Mouse (Mus musculus): ENCODE measurements around the gene Ankrd44.

Ankrd44 gene

GRCm38 (mm10) chr1:54667991-54668390 lies 258.2 kb downstream of the Ankrd44 start:
- in situ Hi-C loops (cut with MboI; ENCODE audit: unreplicated experiment in 2 of 2), result loop anchor here (5.0 to 25.0 kb wide), 7 partner anchors 164 to 719 kb away; partner anchors contain the start of genes Ankrd44 (in 2 of the 2) and Boll (in 1 of the 2)

- in situ Hi-C loops (cut with MboI; ENCODE audit: unreplicated experiment in 2 of 2), result loop anchor here (5.0 to 25.0 kb wide), 7 partner anchors 167 to 722 kb away; partner anchors contain the start of genes Ankrd44 (in 2 of the 2) and Boll (in 1 of the 2)
Measured at GRCm38 (mm10) chr1:54665582-54666405, 260.4 kb downstream of the Ankrd44 start.

- in situ Hi-C loops (cut with MboI; ENCODE audit: unreplicated experiment in 2 of 2), result loop anchor here (5.0 to 25.0 kb wide), 7 partner anchors 167 to 722 kb away; partner anchors contain the start of genes Ankrd44 (in 2 of the 2) and Boll (in 1 of the 2)
Measured at GRCm38 (mm10) chr1:54665095-54665494, 261.1 kb downstream of the Ankrd44 start.

GRCm38 (mm10) chr1:54660674-54661073 lies 265.5 kb downstream of the Ankrd44 start:
- in situ Hi-C loops (cut with MboI; ENCODE audit: unreplicated experiment in 2 of 2), result loop anchor here (25.0 kb wide), 3 partner anchors 502 to 727 kb away; partner anchors contain the start of gene Boll (in 1 of the 2)

- in situ Hi-C loops (cut with MboI; ENCODE audit: unreplicated experiment in 2 of 2), result loop anchor here (10.0 to 25.0 kb wide), 4 partner anchors 504 to 729 kb away; partner anchors contain the start of gene Boll (in 1 of the 2)
Measured at GRCm38 (mm10) chr1:54658558-54658957, 267.6 kb downstream of the Ankrd44 start.

- in situ Hi-C loops (cut with MboI; ENCODE audit: unreplicated experiment in 2 of 2), result no loop called here
Measured at GRCm38 (mm10) chr1:54648237-54648636, 277.9 kb downstream of the Ankrd44 start.

GRCm38 (mm10) chr1:54647335-54647745 lies 278.8 kb downstream of the Ankrd44 start:
- in situ Hi-C loops (cut with MboI; ENCODE audit: unreplicated experiment in 2 of 2), result no loop called here

- in situ Hi-C loops (cut with MboI; ENCODE audit: unreplicated experiment in 2 of 2), result no loop called here
Measured at GRCm38 (mm10) chr1:54640184-54640795, 285.9 kb downstream of the Ankrd44 start.

- in situ Hi-C loops (cut with MboI; ENCODE audit: unreplicated experiment in 2 of 2), result no loop called here
Measured at GRCm38 (mm10) chr1:54639506-54640078, 286.6 kb downstream of the Ankrd44 start.

- in situ Hi-C loops (cut with MboI; ENCODE audit: unreplicated experiment in 2 of 2), result no loop called here
Measured at GRCm38 (mm10) chr1:54639076-54639475, 287.1 kb downstream of the Ankrd44 start.

- in situ Hi-C loops (cut with MboI; ENCODE audit: unreplicated experiment in 2 of 2), result no loop called here
Measured at GRCm38 (mm10) chr1:54637340-54637739, 288.8 kb downstream of the Ankrd44 start.

- in situ Hi-C loops (cut with MboI; ENCODE audit: unreplicated experiment in 2 of 2), result no loop called here
Measured at GRCm38 (mm10) chr1:54629106-54629505, 297.1 kb downstream of the Ankrd44 start.

GRCm38 (mm10) chr1:54614963-54615362 lies 311.2 kb downstream of the Ankrd44 start:
- in situ Hi-C loops (cut with MboI; ENCODE audit: unreplicated experiment in 2 of 2), result no loop called here

- in situ Hi-C loops (cut with MboI; ENCODE audit: unreplicated experiment in 2 of 2), result no loop called here
Measured at GRCm38 (mm10) chr1:54612344-54612743, 313.8 kb downstream of the Ankrd44 start.

- in situ Hi-C loops (cut with MboI; ENCODE audit: unreplicated experiment in 2 of 2), result no loop called here
Measured at GRCm38 (mm10) chr1:54611891-54612290, 314.3 kb downstream of the Ankrd44 start.

GRCm38 (mm10) chr1:54606936-54607335 lies 319.3 kb downstream of the Ankrd44 start:
- in situ Hi-C loops (cut with MboI; ENCODE audit: unreplicated experiment in 2 of 2), result no loop called here

- in situ Hi-C loops (cut with MboI; ENCODE audit: unreplicated experiment in 2 of 2), result no loop called here
Measured at GRCm38 (mm10) chr1:54601692-54602091, 324.5 kb downstream of the Ankrd44 start.

GRCm38 (mm10) chr1:54600275-54600674 lies 325.9 kb downstream of the Ankrd44 start:
- in situ Hi-C loops (cut with MboI; ENCODE audit: unreplicated experiment in 2 of 2), result no loop called here

- in situ Hi-C loops (cut with MboI; ENCODE audit: unreplicated experiment in 2 of 2), result no loop called here
Measured at GRCm38 (mm10) chr1:54597594-54598217, 328.5 kb downstream of the Ankrd44 start.

GRCm38 (mm10) chr1:54596151-54596550 lies 330.0 kb downstream of the Ankrd44 start:
- in situ Hi-C loops (cut with MboI; ENCODE audit: unreplicated experiment in 2 of 2), result no loop called here

All from v-Abl transformed pro-B cells (cell line).